Comparison of ENCODE assay signal across 12 mouse cellular contexts in genomic region chr2:65182747-65183146, GRCm38 (mm10). TPM values are rescaled to one million over a fixed set of nuclear protein-coding genes. Genes with fewer than 3 reads are reported as not detected.
DNase-seq lines count a peak whose midpoint lies in the region; ATAC-seq and TF ChIP-seq lines count a peak whose summit lies in the region.
"Had no signal": no experiment of that assay in that cellular context is flagged by ENCODE, and none has a peak within 500 bp of the region (broad histone marks: within the 10 kb centered on the region; RNA-seq: fewer than 3 reads in every experiment).

No protein-coding gene starts in this region.

- WGBS in embryonic facial prominence, embryonic 14.5 days, result 44% methylated on average over 2 of the region's 2 CpGs
- WGBS in embryonic facial prominence, embryonic 10.5 days, result 49% methylated on average over 2 of the region's 2 CpGs
- WGBS in stomach, postnatal 0 days, result 44% methylated on average over 2 of the region's 2 CpGs

- H3K4me3 ChIP-seq in embryonic facial prominence, embryonic 14.5 days (ENCODE audit: low read depth, low read length), result no peak overlapping the region
- no peak overlapping the region for H3K4me3 ChIP-seq in embryonic facial prominence, embryonic 10.5 days
- H3K4me3 ChIP-seq in stomach, postnatal 0 days (ENCODE audit: low read depth, low read length), result no peak overlapping the region
- H3K4me3 ChIP-seq: liver, embryonic 13.5 days; neural tube, embryonic 13.5 days had no signal

- no peak for TF ChIP-seq CTCF in stomach, postnatal 0 days (IDR thresholded peaks at IDR 0.05; ENCODE audit: low read depth)

- no peaks in the 10 kb centered on the region for H3K36me3 ChIP-seq in embryonic facial prominence, embryonic 14.5 days (ENCODE audit: control insufficient read depth, insufficient read depth, low read length)
- H3K36me3 ChIP-seq in embryonic facial prominence, embryonic 10.5 days (replicated peaks), result no peaks in the 10 kb centered on the region
- H3K36me3 ChIP-seq in stomach, postnatal 0 days (ENCODE audit: control insufficient read depth, insufficient read depth, low read length), result no peaks in the 10 kb centered on the region
- H3K36me3 ChIP-seq: liver, embryonic 13.5 days; neural tube, embryonic 13.5 days had no signal

- H3K9ac ChIP-seq in embryonic facial prominence, embryonic 14.5 days (ENCODE audit: low read depth, low read length), result no peak overlapping the region
- H3K9ac ChIP-seq in stomach, postnatal 0 days (ENCODE audit: low read length), result no peak overlapping the region
- H3K9ac ChIP-seq: liver, embryonic 13.5 days; neural tube, embryonic 13.5 days had no signal

- no peaks in the 10 kb centered on the region for H3K9me3 ChIP-seq in embryonic facial prominence, embryonic 14.5 days (ENCODE audit: control insufficient read depth, low read length)
- no peaks in the 10 kb centered on the region for H3K9me3 ChIP-seq in embryonic facial prominence, embryonic 10.5 days
- no peaks in the 10 kb centered on the region for H3K9me3 ChIP-seq in stomach, postnatal 0 days (ENCODE audit: control insufficient read depth, low read length)
- H3K9me3 ChIP-seq: liver, embryonic 13.5 days; neural tube, embryonic 13.5 days had no signal

- no peak for TF ChIP-seq EP300 in stomach, postnatal 0 days (optimal IDR thresholded peaks at IDR 0.05)

- no peak overlapping the region for H3K27ac ChIP-seq in embryonic facial prominence, embryonic 14.5 days (replicated peaks; ENCODE audit: low read depth, low read length)
- H3K27ac ChIP-seq in embryonic facial prominence, embryonic 10.5 days (replicated peaks), result no peak overlapping the region
- no peak overlapping the region for H3K27ac ChIP-seq in stomach, postnatal 0 days (replicated peaks)
- H3K27ac ChIP-seq: liver, embryonic 13.5 days; neural tube, embryonic 13.5 days had no signal

- H3K4me2 ChIP-seq in embryonic facial prominence, embryonic 14.5 days (ENCODE audit: low read depth, low read length), result no peak overlapping the region
- no peak overlapping the region for H3K4me2 ChIP-seq in stomach, postnatal 0 days (replicated peaks; ENCODE audit: low read depth)
- H3K4me2 ChIP-seq: liver, embryonic 13.5 days; neural tube, embryonic 13.5 days had no signal

- H3K4me1 ChIP-seq in embryonic facial prominence, embryonic 14.5 days (ENCODE audit: control insufficient read depth, insufficient read depth, low read length), result no peaks in the 10 kb centered on the region
- peaks cover 19% of the 10 kb centered on the region for H3K4me1 ChIP-seq in embryonic facial prominence, embryonic 10.5 days
- H3K4me1 ChIP-seq in stomach, postnatal 0 days (replicated peaks; ENCODE audit: control insufficient read depth, insufficient read depth), result no peaks in the 10 kb centered on the region

- peak; percentile 19 for DNase-seq in embryonic facial prominence, embryonic 14.5 days (ENCODE audit: low spot score)
- no peak for DNase-seq in embryonic facial prominence, embryonic 10.5 days (ENCODE audit: low spot score)
- DNase-seq in thymus, postnatal 25 days, result peak; percentile 8
- no peak for DNase-seq in thymus, postnatal 36 days
- no peak for DNase-seq in stomach, postnatal 0 days (ENCODE audit: low spot score)
- no peak for DNase-seq in neural tube, embryonic 10.5 days (ENCODE audit: extremely low spot score, low spot score)
- DNase-seq: gastrocnemius, postnatal 14 days; liver, embryonic 13.5 days; spleen, adult 18-20 months had no signal

- no peaks in the 10 kb centered on the region for H3K27me3 ChIP-seq in embryonic facial prominence, embryonic 14.5 days (replicated peaks; ENCODE audit: control insufficient read depth, insufficient read depth, low read length)
- no peaks in the 10 kb centered on the region for H3K27me3 ChIP-seq in embryonic facial prominence, embryonic 10.5 days (replicated peaks; ENCODE audit: low read depth, poor library complexity, severe bottlenecking)
- H3K27me3 ChIP-seq in stomach, postnatal 0 days (ENCODE audit: control insufficient read depth, insufficient read depth, low read length), result no peaks in the 10 kb centered on the region
- H3K27me3 ChIP-seq: liver, embryonic 13.5 days; neural tube, embryonic 13.5 days had no signal

- ATAC-seq in embryonic facial prominence, embryonic 14.5 days (ENCODE audit: low read depth), result no peak
- ATAC-seq in inflammation-experienced regulatory T-cells, adult 6 months, result peak; percentile 92
- ATAC-seq in stomach, postnatal 0 days (ENCODE audit: low FRiP score, low TSS enrichment), result no peak
- no peak for ATAC-seq in erythroid progenitor cell, adult 5-6 weeks (replicated peaks; ENCODE audit: low FRiP score, poor library complexity, severe bottlenecking)

RNA-seq across cellular contexts. Expression of gene Cobll1, which starts 56.5 kb away (rescaled TPM):
- 3.5 and 4.1 TPM in 2 replicates for polyA plus RNA-seq in embryonic facial prominence, embryonic 14.5 days (2014; fragmentation: Nextera tagmentation; extraction: Ambion mirVana)
- polyA plus RNA-seq in embryonic facial prominence, embryonic 10.5 days (2016; fragmentation: Nextera tagmentation; extraction: Ambion mirVana), result 4.0 and 4.1 TPM in 2 replicates
- polyA plus RNA-seq in inflammation-experienced regulatory T-cells, adult 6 months (2017; shearing (Covaris generic)), result 1 to 10 TPM; 3.6 to 8.8 (median 3.6) TPM
- polyA plus RNA-seq in stomach, postnatal 0 days (2015; fragmentation: Nextera tagmentation; extraction: Ambion mirVana), result 9.3 and 10.3 TPM in 2 replicates
- 2.9 and 4.3 TPM in 2 replicates for total RNA-seq in erythroid progenitor cell, adult 5-6 weeks (2015; ENCODE audit: low replicate concordance)
- total RNA-seq in erythroid progenitor cell, adult 5-6 weeks (2017; ENCODE audit: low replicate concordance), result not detected in 2 replicates

Comparison
In these comparisons a context has a peak if more than half of its experiments do, and no peak if none do; other contexts are left out.
1. DNase-seq: peak in embryonic facial prominence, embryonic 14.5 days (single experiment) and thymus, postnatal 25 days (single experiment); none in embryonic facial prominence, embryonic 10.5 days (single experiment), thymus, postnatal 36 days (0 of 2), stomach, postnatal 0 days (single experiment) and neural tube, embryonic 10.5 days (single experiment).